Mouse (Mus musculus): ENCODE data around the gene Prg2. TPM values are rescaled to one million over a fixed set of nuclear protein-coding genes. Genes with fewer than 3 reads are reported as not detected.

The Prg2 gene
- polyA plus RNA-seq, 1 experiment from 2014 or later: not detected

DNA sequence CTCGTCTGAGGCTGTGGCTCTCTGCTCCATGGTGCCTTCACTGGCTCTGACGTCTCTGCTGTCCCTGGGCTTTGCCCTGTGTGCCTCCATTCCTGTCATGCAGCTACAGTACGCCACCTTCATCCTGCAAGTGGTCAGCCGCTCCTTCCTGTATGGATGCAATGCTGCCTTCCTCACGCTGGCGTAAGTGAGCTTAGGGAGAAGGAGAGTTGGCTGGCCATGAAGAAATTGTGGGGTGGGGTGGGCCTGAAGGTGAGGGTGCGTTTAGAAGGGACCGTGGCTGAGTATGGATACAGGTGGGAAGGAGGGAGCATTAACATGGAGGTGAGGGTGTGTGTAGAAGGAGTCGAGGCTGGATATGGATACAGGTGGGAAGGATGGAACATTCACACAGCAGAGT lies 24.8 kb upstream of the Prg2 start:
- H3K4me2 ChIP-seq (ENCODE audit: low read depth): no peak overlapping the region
- H3K4me3 ChIP-seq (ENCODE audit: low read depth, low read length): no peak overlapping the region
- DNase-seq (ENCODE audit: low spot score) (no peak), ATAC-seq (ENCODE audit: insufficient read depth, low FRiP score, low TSS enrichment) (no peak)
- no peak overlapping the region for H3K9ac ChIP-seq (ENCODE audit: low read length)
- H3K36me3 ChIP-seq (ENCODE audit: control insufficient read depth, insufficient read depth, low read length): no peaks in the 10 kb centered on the region
- H3K4me1 ChIP-seq (ENCODE audit: control insufficient read depth, insufficient read depth, low read length): no peaks in the 10 kb centered on the region
- H3K27me3 ChIP-seq (ENCODE audit: control insufficient read depth, insufficient read depth, low read length): no peaks in the 10 kb centered on the region
- no peak overlapping the region for H3K27ac ChIP-seq (ENCODE audit: low read depth, low read length)
- 88% methylated on average over 9 of the region's 9 CpGs for WGBS
- no peaks in the 10 kb centered on the region for H3K9me3 ChIP-seq (ENCODE audit: control insufficient read depth, low read length)

GRCm38 (mm10) chr2:84956274-84956673 lies 24.0 kb upstream of the Prg2 start:
- Histone ChIP-seq H3K4me2 (ENCODE audit: low read depth) (no peak overlapping the region), H3K9me3 (ENCODE audit: control insufficient read depth, low read length) (no peaks in the 10 kb centered on the region), H3K9ac (ENCODE audit: low read length) (no peak overlapping the region), H3K27ac (ENCODE audit: low read depth, low read length) (no peak overlapping the region), H3K4me1 (ENCODE audit: control insufficient read depth, insufficient read depth, low read length) (no peaks in the 10 kb centered on the region), H3K36me3 (ENCODE audit: control insufficient read depth, insufficient read depth, low read length) (no peaks in the 10 kb centered on the region), H3K27me3 (ENCODE audit: control insufficient read depth, insufficient read depth, low read length) (no peaks in the 10 kb centered on the region), H3K4me3 (ENCODE audit: low read depth, low read length) (no peak overlapping the region)
- DNase-seq (ENCODE audit: low spot score) (peak; percentile 61), ATAC-seq (ENCODE audit: insufficient read depth, low FRiP score, low TSS enrichment) (peak; percentile 65)
- 61% methylated on average over 5 of the region's 5 CpGs for WGBS

DNA sequence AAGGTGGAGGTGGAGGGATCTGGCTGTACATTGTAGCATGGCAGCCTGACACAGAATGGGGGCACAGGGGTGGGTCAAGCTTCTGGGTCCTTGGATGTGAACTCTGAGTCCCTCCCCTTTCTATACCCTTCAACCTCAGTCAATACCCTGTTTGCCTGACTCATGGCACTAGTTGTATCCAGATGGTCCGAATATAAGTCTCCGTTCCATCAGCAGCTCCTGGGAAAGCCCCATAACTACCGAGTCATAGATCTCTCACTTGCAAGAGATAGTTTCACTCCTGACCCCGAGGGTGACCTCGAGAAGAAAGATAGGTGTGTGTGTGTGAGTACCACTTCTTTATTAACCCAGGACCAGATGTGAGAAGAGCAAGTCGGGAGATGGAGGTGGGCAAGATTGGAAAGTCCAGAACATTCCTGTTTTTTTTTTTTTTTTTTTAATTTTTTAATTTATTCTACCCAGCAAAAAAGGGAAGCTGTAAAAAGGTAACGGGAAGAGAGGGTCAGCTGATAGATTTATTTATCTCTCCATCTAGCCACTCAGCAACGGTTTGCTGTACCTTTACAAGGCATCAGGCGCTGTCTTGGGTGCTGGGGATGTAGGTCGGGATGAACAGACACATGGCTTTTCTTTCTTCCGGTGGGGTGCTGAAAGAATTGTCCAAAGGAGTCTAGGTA lies 21.5 kb upstream of the Prg2 start:
- Histone ChIP-seq H3K4me2 (ENCODE audit: low read depth) (no peak overlapping the region), H3K27me3 (ENCODE audit: control insufficient read depth, insufficient read depth, low read length) (no peaks in the 10 kb centered on the region), H3K9ac (ENCODE audit: low read length) (no peak overlapping the region), H3K4me3 (ENCODE audit: low read depth, low read length) (no peak overlapping the region), H3K9me3 (ENCODE audit: control insufficient read depth, low read length) (no peaks in the 10 kb centered on the region), H3K36me3 (ENCODE audit: control insufficient read depth, insufficient read depth, low read length) (no peaks in the 10 kb centered on the region), H3K27ac (ENCODE audit: low read depth, low read length) (no peak overlapping the region), H3K4me1 (ENCODE audit: control insufficient read depth, insufficient read depth, low read length) (no peaks in the 10 kb centered on the region)
- no peak for DNase-seq (ENCODE audit: low spot score)
- 88% methylated on average over 11 of the region's 11 CpGs for WGBS
- ATAC-seq (ENCODE audit: insufficient read depth, low FRiP score, low TSS enrichment): no peak

GRCm38 (mm10) chr2:84961300-84961699 lies 19.0 kb upstream of the Prg2 start:
- ATAC-seq (ENCODE audit: insufficient read depth, low FRiP score, low TSS enrichment): no peak
- H3K27ac ChIP-seq (ENCODE audit: low read depth, low read length): no peak overlapping the region
- 88% methylated on average over 2 of the region's 2 CpGs for WGBS

DNA sequence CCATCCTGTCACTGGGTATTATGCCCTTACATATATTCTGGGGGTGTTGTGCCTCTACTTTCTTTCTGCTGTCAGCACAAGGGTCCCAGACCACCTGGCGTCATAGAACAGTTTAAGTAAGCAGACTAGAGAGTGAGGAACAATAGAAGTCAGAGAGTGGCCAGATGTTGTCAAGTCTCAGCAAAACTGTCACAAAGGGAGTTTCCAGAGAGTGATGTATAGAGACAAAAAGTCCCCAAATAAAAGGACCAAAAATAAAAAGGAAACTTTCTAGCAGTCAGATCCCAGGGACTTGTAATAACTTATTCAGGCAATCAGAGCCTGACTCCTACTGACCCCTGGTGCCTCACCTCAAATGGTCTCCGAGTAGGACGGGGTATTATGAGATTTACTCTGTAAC lies 18.4 kb upstream of the Prg2 start:
- Histone ChIP-seq H3K4me3 (ENCODE audit: low read depth, low read length) (no peak overlapping the region), H3K4me1 (ENCODE audit: control insufficient read depth, insufficient read depth, low read length) (no peaks in the 10 kb centered on the region), H3K9ac (ENCODE audit: low read length) (no peak overlapping the region), H3K9me3 (ENCODE audit: control insufficient read depth, low read length) (no peaks in the 10 kb centered on the region), H3K36me3 (ENCODE audit: control insufficient read depth, insufficient read depth, low read length) (no peaks in the 10 kb centered on the region), H3K27ac (ENCODE audit: low read depth, low read length) (no peak overlapping the region), H3K4me2 (ENCODE audit: low read depth) (no peak overlapping the region), H3K27me3 (ENCODE audit: control insufficient read depth, insufficient read depth, low read length) (no peaks in the 10 kb centered on the region)
- ATAC-seq (ENCODE audit: insufficient read depth, low FRiP score, low TSS enrichment) (no peak), DNase-seq (ENCODE audit: low spot score) (no peak)
- 76% methylated on average over 3 of the region's 3 CpGs for WGBS

More at GRCm38 (mm10) chr2:84961300-84961699, 19.0 kb upstream of the Prg2 start:
- Histone ChIP-seq H3K4me1 (ENCODE audit: control insufficient read depth, insufficient read depth, low read length) (no peaks in the 10 kb centered on the region), H3K9ac (ENCODE audit: low read length) (no peak overlapping the region), H3K4me3 (ENCODE audit: low read depth, low read length) (no peak overlapping the region), H3K36me3 (ENCODE audit: control insufficient read depth, insufficient read depth, low read length) (no peaks in the 10 kb centered on the region), H3K27me3 (ENCODE audit: control insufficient read depth, insufficient read depth, low read length) (no peaks in the 10 kb centered on the region), H3K4me2 (ENCODE audit: low read depth) (no peak overlapping the region), H3K9me3 (ENCODE audit: control insufficient read depth, low read length) (no peaks in the 10 kb centered on the region)
- DNase-seq (ENCODE audit: low spot score): no peak

DNA sequence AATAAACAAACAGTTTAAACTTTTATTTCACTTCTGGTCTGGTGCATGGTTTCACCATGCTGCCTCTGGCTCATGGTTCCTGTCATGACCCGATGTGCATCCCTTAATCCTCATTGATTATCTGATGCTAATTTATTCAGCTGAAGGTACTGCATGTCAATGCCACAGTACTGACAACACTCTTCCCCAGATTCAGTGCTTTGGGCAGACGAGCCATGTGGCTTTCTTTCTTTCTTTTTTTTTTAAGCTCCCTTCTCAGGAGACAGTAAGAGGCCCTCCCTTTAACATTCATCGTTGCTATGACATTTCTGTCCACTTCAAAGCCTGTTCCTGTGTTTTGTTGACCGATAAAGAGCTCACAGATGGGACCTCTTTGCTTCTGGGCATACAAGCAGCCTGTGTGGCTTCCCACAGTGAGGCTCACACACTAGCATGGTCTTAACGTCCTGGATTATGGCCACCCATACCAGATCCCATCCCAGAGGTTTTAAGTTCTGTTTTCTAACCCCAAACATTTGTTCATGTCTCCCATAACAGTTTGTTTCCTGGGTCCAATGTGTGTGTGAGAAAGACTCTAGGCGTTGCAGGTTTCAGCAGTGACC lies 17.3 kb upstream of the Prg2 start:
- Histone ChIP-seq H3K27me3 (ENCODE audit: control insufficient read depth, insufficient read depth, low read length) (no peaks in the 10 kb centered on the region), H3K27ac (ENCODE audit: low read depth, low read length) (no peak overlapping the region), H3K4me3 (ENCODE audit: low read depth, low read length) (no peak overlapping the region), H3K9ac (ENCODE audit: low read length) (no peak overlapping the region), H3K4me1 (ENCODE audit: control insufficient read depth, insufficient read depth, low read length) (no peaks in the 10 kb centered on the region), H3K4me2 (ENCODE audit: low read depth) (no peak overlapping the region), H3K9me3 (ENCODE audit: control insufficient read depth, low read length) (no peaks in the 10 kb centered on the region), H3K36me3 (ENCODE audit: control insufficient read depth, insufficient read depth, low read length) (no peaks in the 10 kb centered on the region)
- WGBS: 42% methylated on average over 6 of the region's 6 CpGs
- ATAC-seq (ENCODE audit: insufficient read depth, low FRiP score, low TSS enrichment) (no peak), DNase-seq (ENCODE audit: low spot score) (no peak)

- ATAC-seq (ENCODE audit: insufficient read depth, low FRiP score, low TSS enrichment): no peak
- Histone ChIP-seq H3K4me3 (ENCODE audit: low read depth, low read length) (no peak overlapping the region), H3K9me3 (ENCODE audit: control insufficient read depth, low read length) (no peaks in the 10 kb centered on the region), H3K4me2 (ENCODE audit: low read depth) (no peak overlapping the region), H3K27ac (ENCODE audit: low read depth, low read length) (no peak overlapping the region), H3K36me3 (ENCODE audit: control insufficient read depth, insufficient read depth, low read length) (no peaks in the 10 kb centered on the region), H3K9ac (ENCODE audit: low read length) (no peak overlapping the region), H3K27me3 (ENCODE audit: control insufficient read depth, insufficient read depth, low read length) (no peaks in the 10 kb centered on the region), H3K4me1 (ENCODE audit: control insufficient read depth, insufficient read depth, low read length) (no peaks in the 10 kb centered on the region)
- 85% methylated on average over 7 of the region's 7 CpGs for WGBS
- no peak for DNase-seq (ENCODE audit: low spot score)
Observed at GRCm38 (mm10) chr2:84964111-84964801, 16.0 kb upstream of the Prg2 start.

- Histone ChIP-seq H3K4me3 (ENCODE audit: low read depth, low read length) (no peak overlapping the region), H3K36me3 (ENCODE audit: control insufficient read depth, insufficient read depth, low read length) (no peaks in the 10 kb centered on the region), H3K4me1 (ENCODE audit: control insufficient read depth, insufficient read depth, low read length) (no peaks in the 10 kb centered on the region), H3K27ac (ENCODE audit: low read depth, low read length) (no peak overlapping the region), H3K4me2 (ENCODE audit: low read depth) (no peak overlapping the region), H3K27me3 (ENCODE audit: control insufficient read depth, insufficient read depth, low read length) (no peaks in the 10 kb centered on the region), H3K9me3 (ENCODE audit: control insufficient read depth, low read length) (no peaks in the 10 kb centered on the region), H3K9ac (ENCODE audit: low read length) (no peak overlapping the region)
- DNase-seq (ENCODE audit: low spot score): no peak
- ATAC-seq (ENCODE audit: insufficient read depth, low FRiP score, low TSS enrichment): no peak
- 89% methylated on average over 5 of the region's 5 CpGs for WGBS
Observed at GRCm38 (mm10) chr2:84967318-84967991, 12.8 kb upstream of the Prg2 start.

Data from neural tube, embryonic 11.5 days (tissue).